Mouse (Mus musculus): ENCODE measurements around the gene Errfi1.

Gene Errfi1

DNA sequence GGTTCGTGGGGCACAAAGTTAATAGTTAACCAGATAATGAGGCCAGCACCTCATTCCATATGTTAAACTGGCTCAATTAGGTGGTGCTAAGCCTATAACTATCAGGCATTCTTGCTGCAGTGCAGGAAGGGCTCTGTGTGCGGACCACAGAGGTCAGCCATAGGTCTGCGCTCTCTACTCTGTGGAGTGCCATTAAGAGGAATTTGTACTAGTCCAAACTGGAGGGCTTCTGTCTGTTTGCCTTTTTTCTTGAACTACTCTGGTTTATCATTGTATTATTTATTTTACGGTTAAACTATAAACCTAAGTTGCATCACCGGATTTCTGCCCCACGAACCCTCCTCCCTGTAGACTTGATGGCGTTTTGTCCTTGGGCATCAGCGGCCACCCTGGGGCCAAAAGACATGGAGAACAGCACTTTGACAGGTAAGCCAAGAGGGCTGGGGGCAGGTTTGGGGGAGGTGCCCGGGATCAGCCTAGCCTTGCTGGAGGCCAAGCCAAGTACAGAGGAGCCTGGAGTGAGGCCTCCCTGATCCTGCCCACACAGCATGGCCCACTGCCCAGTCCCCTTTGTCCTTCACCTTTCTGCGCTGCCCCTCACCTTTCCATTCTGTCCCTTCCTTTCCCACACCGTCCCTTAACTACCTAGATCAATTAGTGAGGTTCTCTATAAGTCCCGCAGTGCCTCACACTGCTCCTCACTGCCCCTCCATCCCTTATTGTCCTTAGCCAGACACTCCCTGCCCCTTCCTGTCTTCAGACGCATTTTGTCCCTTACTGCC, at the start of gene Errfi1:
Gene Errfi1 (plus strand): TSS at position 240 of the 782 bp plus-strand sequence.
- DNase-seq (ENCODE audit: low spot score in 2 of 2) = no peak

DNA sequence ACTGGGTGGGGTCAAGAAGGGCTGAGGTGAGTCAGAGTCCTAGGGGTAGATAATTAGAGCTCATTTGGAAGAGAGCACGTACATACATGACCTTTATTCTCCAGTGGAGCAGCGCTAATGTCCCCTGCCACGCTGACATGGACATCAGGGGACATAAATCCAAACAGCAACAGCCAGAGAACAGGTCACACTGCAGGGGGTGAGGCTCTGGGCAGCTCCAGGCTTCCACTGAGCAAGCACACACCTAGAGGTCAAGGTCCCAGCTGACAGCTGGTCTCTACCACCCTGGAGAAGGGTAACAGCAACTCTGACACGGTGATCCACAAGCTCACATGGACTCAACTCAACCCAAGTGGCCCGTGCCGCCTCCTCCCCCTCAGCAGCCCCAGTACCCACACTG, 49.5 kb upstream of the Errfi1 start:
- no peak for DNase-seq (ENCODE audit: low spot score in 2 of 2)

DNA sequence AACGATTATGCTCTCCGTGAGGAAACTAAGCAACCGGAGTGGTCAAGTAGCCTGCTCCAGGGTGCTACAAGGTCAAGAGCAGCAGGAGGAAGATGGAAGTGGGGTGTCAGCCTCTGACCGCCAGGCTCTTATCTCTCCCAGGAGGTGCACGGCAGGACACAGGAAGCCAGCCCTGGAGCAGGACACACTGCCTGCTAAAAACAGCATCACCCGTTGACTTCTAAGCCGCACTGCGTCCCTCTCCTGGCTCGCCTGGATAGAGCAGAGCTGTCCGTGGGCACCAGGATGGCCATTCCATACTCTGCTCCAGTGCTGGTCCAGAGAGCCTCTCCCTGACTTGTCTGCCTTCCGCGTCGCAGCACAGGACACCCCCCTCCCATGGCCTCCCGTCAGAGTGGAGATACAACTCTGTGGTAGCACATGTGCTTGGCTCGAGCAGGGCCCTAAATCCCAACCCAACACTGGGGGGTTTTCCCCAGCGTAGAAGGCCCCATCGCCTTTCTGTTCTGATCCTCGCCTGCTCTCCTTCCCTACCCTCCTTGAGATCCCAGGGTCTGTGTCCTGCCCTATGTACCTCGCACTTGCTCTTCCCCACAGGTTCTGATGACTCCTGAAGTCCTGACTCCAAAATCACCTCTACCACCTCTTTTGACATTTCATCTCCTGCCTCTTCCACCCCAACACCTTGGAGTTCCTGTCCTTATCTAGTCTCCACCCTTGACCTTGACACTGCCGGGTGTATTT, 45.8 kb upstream of the Errfi1 start:
- DNase-seq (ENCODE audit: low spot score in 2 of 2) = no peak

DNA sequence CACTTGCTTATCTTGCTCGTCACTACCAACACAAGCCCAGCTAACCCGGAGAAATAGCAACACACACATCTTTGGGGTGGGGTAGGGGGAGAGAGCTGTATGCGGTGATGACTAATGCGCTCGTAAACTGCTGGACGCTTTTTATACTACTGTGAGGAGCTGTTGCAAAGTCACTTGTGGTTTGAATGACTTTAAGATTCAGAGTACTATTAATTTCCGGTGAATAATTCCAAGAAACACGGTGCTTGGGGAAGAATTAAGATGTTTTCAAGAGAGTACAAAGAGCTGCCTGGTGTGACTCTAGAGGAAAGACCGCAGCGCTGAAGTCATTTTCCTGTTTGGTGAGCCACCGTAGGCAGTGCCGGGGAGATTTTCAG, 45.3 kb upstream of the Errfi1 start:
- DNase-seq (ENCODE audit: low spot score in 2 of 2) = no peak

DNA sequence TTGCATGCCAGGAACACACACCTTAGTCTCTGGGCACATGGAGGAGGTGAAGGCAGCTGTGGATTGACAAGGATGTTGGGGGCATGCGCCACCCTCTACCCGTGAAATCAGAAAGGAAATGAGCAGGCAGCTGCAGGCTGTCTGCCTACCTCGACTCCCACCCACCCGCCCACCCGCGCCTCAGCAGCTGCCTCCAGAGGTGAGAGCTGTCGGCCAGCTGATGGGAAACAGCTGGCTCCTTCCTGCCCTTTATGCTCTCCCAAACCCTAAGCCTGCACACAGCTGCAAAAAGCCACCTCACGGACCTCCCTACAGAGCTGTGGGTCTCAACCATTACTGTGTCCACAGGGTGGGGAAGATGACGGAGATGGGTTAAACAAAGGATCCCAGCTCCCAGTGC, 44.4 kb upstream of the Errfi1 start:
- DNase-seq (ENCODE audit: low spot score in 2 of 2) = no peak

DNA sequence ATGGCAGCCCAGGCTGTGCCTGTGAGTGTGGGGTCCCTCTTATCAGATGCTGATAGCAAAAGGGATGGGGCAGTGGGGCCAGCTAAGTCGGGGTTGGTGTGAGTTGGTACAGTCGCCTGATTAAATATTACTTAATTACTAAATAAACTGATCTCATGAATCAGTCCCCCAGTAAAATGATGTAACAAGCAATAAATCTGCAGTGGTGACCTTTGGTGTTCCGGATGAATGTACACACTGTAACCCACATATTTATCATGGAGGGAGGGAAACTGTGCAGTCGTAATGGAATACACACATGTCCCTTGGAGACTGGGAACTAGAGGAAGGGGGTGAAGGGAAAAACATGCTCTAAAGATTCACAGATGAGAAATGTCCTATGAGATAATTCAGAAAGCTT, 38.6 kb upstream of the Errfi1 start:
- no peak for DNase-seq (ENCODE audit: low spot score in 2 of 2)

DNA sequence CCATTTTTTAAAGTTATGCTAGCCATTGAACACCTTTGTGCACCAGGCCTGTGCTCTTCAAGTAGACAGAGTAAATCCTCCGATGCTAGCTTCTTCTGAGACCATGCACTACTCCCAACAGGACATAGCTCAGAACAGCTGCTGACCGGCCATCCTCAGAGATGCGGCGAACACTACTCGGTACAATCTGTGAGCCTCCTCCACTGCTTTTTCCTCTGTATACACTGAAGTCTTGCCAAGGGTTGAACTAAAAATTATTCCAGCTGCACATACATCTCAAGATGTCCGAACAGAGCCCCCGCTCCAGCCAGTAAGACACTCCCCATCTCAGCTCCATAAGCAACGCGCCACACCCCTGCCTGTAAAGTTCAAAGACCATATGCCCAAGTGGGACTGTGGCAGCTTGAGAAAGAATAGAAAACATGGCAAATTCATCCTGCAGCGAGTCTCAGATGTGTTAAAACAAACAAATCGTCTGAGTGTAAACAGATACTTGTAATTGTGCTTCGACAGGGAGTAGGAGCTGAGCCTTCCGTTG, 37.2 kb upstream of the Errfi1 start:
- no peak for DNase-seq (ENCODE audit: low spot score in 2 of 2)

DNA sequence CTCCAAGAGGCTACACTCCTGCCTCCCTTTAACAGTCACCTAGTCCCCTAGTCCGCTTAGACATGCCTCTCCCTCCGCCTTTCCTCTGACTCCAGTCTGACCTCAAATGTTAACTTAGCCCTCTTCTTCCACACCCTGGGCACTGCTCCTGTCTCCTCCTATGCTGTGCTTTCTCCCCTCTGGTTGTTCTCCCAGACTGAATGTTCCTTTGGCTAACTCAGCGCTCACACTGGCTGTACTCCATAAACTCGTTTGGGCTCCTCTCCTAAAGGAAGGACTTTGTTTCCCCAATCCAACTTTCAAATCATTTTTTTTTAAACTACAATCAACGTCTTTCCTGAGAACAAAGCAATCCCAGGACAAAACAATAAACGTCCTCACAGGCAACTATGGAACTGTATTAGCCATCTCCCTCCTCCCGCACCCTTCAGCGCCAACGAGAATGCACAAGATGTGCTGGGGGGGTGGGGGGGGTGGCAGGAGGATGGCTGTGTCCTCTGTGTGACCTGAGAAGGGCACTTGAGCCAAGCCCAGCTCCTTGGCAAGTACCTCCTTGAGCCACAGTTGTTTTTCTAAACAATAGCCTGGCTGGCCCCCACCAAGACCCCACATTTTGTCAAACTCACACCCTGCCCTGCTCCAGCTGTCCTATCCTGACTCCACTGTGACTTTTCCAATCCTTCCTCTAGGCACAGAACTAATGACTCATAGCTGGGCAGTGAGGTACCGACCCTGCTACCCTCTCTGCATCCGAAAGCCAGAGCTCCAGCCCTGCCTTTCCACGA, 34.4 kb upstream of the Errfi1 start:
- DNase-seq (ENCODE audit: low spot score in 2 of 2) = no peak

DNA sequence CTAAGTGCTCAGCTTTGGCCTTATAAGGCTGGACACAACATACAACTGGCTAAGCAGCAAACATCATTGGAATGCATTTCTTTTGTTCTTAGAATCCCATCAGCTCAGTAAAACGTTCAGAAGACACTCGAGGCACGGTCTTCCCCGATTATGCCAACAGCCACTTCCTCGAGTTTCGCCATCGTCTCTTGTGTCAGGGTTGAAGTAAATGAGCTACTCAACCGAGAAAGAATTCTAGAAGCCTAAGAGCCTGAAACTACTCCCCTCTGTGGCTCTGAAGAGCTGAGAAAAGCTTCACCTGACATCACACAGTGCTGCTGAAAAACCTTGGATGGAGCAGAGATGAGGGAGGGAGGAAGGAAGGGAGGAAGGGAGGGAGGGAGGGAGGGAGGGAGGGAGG, 32.3 kb upstream of the Errfi1 start:
- no peak for DNase-seq (ENCODE audit: low spot score in 2 of 2)

DNA sequence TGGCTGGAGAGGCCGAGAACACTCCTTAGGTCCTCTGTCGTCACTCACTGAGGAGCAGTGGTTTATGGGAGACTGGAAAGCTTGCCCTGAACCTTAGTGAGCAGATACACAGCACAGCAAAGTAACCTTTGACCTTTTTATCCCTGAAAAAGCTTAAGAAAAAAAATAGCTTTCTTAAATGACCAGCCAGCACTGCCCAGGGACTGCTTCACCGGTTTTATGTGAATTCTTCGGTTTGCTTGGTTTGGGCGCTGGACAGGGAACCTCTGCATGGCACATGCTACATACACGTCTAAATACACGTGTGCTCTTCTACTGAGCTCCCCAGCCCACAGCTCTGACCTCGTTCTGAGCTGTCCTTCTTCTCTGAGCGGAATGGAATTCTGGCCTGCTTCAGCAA, 31.1 kb upstream of the Errfi1 start:
- no peak for DNase-seq (ENCODE audit: low spot score in 2 of 2)

DNA sequence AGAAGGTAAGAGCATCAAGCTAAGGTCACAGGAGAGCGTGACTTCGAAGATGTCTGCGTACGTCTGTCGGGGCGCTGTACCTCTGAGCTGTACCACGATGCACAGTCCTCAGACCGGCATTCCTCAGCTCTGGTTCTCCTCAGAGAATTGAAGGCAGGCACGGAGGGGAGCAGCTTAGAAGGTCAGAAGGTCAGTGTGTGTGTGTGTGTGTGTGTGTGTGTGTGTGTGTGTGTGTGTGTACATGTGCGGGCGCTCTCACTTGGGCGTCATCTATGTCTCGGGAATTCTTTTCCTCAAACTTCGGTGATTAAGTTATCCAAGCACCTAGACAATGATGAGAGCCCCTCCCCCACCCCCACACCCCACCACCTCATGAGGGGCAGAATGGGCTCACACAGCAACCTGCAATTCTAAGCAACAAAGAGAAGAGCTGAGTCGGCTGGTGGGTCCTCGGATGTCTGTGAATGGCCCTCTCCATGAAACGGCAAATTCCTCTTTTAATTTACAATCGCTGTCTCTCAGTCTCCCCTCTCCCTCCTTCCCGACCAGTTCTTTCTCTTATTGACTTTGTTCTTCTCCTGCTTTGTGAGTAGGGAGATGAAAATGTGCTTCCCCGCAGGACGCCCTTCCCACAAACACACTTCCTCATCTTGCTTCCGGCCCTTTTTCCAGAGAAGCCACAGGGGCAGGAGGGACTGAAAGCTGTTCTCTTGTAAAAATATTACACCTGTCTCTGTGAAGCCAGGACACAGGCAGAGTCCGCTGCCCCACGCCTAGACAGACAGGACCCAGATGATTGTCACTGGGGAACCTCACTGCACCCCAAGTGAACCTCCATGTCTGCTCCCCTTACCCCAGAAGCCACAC, 29.9 kb upstream of the Errfi1 start:
- no peak for DNase-seq (ENCODE audit: low spot score in 2 of 2)

DNA sequence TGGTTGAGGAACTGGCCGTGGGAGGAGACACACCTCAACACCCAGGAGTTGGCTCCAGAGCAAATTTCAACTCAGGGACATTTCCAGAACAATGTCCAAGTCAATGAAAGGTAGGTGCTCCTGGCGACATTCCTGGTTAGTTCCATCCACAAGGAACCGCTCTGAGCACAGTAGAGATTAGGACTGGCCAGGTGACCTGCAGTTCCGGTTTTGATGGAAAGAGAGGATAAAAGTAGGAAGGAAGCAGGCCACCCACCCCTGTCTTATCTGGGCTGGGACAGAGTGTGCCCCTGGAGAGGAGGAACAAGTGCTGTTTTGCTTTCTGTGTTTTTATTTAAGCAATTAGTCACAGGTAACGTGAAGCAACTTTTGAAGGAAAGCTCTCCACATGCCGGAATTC, 28.8 kb upstream of the Errfi1 start:
- DNase-seq (ENCODE audit: low spot score in 2 of 2) = no peak

DNA sequence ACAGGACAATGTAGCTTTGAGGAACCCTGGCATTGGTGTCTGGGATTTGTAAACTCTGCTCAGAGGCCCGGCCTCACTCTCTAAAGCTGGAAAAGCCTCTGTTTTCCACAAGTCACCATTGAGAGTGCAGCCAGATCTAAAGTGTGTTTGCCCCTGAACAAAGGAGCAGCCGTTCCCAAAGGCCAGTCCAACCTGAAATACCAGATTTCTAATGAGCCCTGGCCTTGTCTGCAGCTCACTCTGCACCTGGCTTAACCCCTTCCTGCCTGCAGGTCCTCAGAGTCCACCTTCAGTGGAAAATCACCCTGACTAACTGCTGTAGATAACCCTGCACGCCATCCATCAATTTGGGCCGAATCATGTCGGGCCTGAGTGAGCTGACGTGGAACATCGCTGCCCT, 28.2 kb upstream of the Errfi1 start:
- no peak for DNase-seq (ENCODE audit: low spot score in 2 of 2)

DNA sequence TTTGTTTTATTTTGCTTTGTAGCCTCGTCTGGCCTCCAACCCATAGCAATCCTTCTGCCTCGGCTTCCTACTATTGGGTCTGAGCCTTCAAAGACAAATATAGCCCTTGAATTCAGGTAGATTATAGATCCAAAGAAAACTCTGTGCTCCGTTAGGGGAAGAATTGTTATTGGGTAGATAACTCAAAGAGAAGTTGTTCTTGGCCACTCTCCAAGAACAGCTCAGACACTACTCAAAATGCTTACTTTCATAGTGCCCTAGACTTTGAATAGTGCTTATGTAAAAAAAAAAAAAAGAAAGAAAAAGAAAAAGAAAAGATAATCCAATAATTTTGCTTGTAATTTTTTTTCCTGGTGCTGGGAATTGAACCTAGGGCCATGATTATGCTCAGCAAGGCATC, 22.4 kb upstream of the Errfi1 start:
- no peak for DNase-seq (ENCODE audit: low spot score in 2 of 2)

DNA sequence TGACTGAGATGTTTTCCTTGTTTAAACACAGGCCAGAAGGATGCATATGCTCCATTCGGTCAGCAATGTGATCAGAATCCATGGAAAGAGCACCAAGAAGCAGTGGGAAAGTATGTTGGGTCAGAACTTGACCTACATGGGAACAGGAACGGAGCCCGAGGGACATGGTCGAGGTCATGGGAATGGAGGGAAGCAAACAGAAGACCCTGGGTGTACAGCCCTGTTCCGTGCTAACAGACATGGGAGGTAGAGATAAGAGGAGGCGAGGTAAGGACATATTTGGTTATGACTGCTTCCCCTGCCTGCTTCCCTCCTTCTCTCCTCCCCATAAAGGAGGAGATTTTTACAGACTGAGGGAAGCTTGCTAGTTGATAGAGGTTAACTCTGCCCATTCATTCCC, 21.8 kb upstream of the Errfi1 start:
- no peak for DNase-seq (ENCODE audit: low spot score in 2 of 2)

DNA sequence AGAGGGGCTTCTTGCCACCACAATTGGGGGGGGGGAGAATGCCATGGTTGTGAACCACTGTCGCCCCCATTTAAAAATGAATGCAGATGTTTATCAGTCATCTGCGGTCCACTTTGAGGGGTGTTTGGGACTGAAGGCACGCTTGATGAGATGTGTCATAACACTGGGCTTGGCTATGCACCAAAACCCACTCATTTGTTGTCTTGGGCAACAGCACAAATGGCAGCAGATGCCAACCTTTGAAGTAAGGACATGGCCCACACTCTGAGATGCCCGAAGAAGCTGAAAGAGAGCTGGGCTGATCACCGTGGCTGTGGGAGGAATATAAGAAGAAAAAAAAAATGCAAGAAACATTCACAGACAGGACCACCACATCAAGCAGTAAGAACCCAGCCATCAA, 18.6 kb upstream of the Errfi1 start:
- DNase-seq (ENCODE audit: low spot score in 2 of 2) = no peak

DNA sequence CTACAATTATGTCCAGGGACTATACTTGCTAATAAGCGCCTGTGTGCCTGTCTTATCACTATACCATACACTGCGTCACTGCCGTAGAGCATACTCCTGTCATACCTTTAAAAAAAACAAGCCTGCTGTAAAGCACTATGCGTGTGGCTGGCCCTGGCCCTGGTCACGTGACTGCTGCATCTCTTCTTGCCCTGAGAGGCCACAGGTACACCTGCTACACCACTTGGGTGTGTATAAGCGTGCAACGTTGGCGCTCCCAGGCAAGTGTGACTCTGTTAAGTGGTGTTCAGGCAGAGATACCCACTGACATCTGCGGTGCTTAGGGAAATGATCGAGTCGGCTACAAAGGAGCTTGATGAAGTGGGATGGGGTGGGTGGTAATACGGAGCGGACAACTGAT, 17.5 kb upstream of the Errfi1 start:
- DNase-seq (ENCODE audit: low spot score in 2 of 2) = no peak

DNA sequence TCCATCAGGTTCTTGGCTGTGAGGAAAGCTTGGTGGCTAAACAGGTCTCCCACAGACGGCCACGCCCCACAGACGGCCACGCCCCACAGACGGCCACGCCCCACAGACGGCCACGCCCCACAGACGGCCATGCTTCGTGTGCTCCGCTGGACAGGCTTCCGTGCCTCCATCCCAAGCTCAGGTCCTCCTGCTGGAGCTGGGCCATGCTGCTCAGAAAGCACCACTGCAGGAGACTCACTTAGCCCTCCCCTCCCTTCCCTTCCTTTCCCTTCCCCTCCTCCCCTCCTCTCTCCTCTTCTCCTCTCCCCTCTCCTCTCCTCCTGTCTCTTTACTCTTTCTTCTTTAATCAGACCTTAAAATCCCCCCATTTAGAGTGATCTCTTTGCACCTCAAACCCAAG, 16.8 kb upstream of the Errfi1 start:
- DNase-seq (ENCODE audit: low spot score in 2 of 2) = no peak

DNA sequence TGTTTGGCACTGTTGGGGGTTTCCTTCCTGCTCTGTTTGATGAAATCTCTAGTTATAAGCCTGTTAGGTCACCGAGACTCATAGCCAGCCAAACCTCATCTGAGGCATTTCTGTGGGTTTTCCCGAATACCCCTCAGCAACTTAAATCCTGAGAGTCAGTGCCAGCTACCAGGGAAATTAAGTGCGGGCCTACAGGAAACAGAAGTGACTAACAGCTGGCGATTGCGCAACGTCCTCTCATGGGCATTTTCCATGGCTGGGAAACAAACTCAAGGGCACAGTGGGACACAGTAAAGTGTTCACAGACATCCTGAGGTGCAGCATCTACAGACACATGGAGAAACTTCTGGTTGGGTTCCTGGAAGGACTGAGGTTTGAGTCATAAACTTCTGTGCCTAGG, 16.3 kb upstream of the Errfi1 start:
- DNase-seq (ENCODE audit: low spot score in 2 of 2) = no peak

DNA sequence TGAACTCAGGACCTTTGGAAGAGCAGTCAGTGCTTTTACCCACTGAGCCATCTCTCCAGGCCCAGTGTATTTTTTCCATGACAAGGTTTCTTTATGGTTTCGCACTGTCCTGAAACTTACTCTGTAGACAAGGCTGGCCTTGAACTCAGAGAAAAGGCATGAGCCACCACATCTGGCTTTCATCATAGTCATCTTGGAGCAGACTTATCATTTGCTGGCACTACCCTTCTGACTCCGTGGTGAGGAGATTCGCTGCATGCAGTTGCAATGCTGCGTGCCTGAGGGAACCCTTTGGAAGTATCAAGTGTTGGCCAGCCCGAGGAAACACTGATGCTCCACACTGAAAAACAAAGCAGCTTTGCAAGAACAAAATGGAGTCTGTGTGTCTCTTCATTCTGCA, 11.7 kb upstream of the Errfi1 start:
- DNase-seq (ENCODE audit: low spot score in 2 of 2) = no peak

DNA sequence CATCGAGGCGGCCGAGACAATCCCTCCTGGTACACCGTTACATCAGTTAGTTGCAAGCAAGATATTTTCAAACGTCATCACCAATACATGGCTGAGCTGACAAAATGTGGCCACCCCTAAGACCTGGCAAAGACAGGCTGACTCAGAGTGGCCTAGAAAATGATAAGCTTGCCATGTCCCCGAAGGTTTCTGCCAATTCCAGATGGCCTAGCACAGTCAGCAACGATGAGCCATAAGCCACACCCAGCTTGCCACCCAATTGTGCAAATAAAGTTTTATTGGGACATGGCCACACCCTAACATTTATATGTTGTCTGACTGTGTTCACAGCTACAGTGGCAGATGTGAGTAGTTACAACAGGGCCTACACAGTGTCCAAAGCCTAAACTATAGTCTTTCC, 10.5 kb upstream of the Errfi1 start:
- DNase-seq (ENCODE audit: low spot score in 2 of 2) = no peak

DNA sequence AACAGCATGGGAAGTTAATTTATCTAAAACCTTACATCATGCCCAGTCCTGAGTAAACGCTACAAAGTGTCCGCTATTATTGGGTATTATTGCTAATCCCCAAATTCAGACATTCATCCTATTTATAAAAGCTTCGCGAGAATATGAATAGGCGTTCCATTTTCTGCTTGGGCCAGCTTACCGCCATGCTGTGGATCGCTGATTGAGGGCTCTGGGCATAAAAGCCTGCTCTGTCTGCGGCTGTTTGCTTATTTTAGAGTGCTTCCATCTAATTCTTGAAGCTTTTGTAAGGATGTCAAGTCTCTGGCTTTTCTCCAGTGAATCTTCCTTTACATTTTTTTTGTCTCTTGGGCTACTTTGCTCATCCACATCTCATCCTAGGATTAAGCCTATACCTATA, 7.4 kb upstream of the Errfi1 start:
- DNase-seq (ENCODE audit: low spot score in 2 of 2) = no peak
